In the genomic region with DNA sequence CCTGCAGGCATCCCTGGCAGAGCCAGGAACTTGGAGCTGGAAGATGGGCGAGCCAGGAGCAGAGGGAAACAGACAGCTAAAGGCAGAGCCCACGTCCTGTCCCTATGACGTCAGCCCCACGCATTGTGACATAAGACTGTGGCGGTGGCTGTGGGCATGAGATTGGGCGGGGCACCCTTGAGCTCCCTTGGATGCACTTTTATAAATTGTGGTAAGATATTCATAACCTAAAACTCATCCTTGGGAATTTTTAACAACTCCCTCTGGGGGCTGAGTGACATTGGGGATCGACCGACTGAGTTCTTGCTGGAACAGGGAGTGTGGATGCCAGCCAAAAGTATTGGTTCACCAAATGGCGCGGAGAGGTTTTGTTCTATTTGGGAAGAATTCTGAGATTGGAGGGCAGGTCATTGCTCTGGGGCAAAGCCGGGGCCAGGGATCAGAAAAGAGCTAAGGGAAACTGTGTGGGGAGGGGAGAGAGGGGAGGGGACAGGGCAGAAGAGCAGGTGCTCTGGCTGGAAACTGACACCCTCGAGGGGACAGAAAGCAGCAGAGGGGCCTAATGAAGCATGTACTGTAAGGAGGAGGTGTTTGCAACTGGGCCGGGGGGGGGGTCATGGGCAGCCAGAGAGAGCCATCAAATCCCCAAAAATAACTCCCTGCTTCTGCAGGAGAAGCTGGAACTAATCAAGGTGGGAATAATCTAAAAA, we compare ENCODE assay signal across 14 mouse cellular contexts. TPM values are rescaled to one million over a fixed set of nuclear protein-coding genes. Genes with fewer than 3 reads are reported as not detected.
DNase-seq lines count a peak whose midpoint lies in the region; ATAC-seq and TF ChIP-seq lines count a peak whose summit lies in the region.
"Had no signal": no experiment of that assay in that cellular context is flagged by ENCODE, and none has a peak within 500 bp of the region (broad histone marks: within the 10 kb centered on the region; RNA-seq: fewer than 3 reads in every experiment).

No protein-coding gene starts in this region.

- TF ChIP-seq CTCF in thymus, adult 2 months (IDR thresholded peaks at IDR 0.05; ENCODE audit: borderline replicate concordance, control insufficient read depth, extremely low read depth, insufficient read depth, low read length, poor library complexity): no peak

- no peak overlapping the region for H3K27ac ChIP-seq in thymus, adult 2 months (ENCODE audit: control insufficient read depth, insufficient read depth, low read length)
- H3K27ac ChIP-seq in intestine, embryonic 15.5 days: no peak overlapping the region
- H3K27ac ChIP-seq: macrophage; stomach, embryonic 15.5 days had no signal

- H3K9ac ChIP-seq in intestine, embryonic 15.5 days: no peak overlapping the region
- H3K9ac ChIP-seq: stomach, embryonic 15.5 days had no signal

- peak; percentile 71 to 83 for DNase-seq in frontal cortex, postnatal 36 days (ENCODE audit: low spot score in 2 of 2)
- DNase-seq in frontal cortex, postnatal 25 days (ENCODE audit: low spot score in 2 of 2): no peak
- DNase-seq in retina, postnatal 1 day: peak; percentile 51
- DNase-seq in retina, embryonic 14.5 days (ENCODE audit: low spot score): no peak
- DNase-seq in left cerebral cortex, adult 8-10 months (ENCODE audit: low spot score in 2 of 2): peak; percentile 39 to 71
- DNase-seq in thymus, adult 2 months: no peak
- DNase-seq in urinary bladder, postnatal 4 days (ENCODE audit: low spot score in 2 of 2): no peak
- DNase-seq: embryo, embryonic 11 days; heart, adult 11 months; kidney, adult 18-20 months; liver had no signal

- no peak for ATAC-seq in intestine, embryonic 15.5 days

- no peak overlapping the region for H3K4me2 ChIP-seq in intestine, embryonic 15.5 days (replicated peaks)
- H3K4me2 ChIP-seq: stomach, embryonic 15.5 days had no signal

- no peaks in the 10 kb centered on the region; the same call in 1 of the 2 replicates for H3K27me3 ChIP-seq in thymus, adult 2 months (ENCODE audit: control insufficient read depth, insufficient read depth, low read length)
- H3K27me3 ChIP-seq in intestine, embryonic 15.5 days (replicated peaks): peaks cover 3% of the 10 kb centered on the region; the same call in 1 of the 2 replicates
- H3K27me3 ChIP-seq: stomach, embryonic 15.5 days had no signal

- H3K9me3 ChIP-seq in intestine, embryonic 15.5 days: no peaks in the 10 kb centered on the region
- H3K9me3 ChIP-seq: stomach, embryonic 15.5 days had no signal

- H3K36me3 ChIP-seq in thymus, adult 2 months (ENCODE audit: control insufficient read depth, insufficient read depth, low read length): no peaks in the 10 kb centered on the region
- H3K36me3 ChIP-seq in intestine, embryonic 15.5 days: no peaks in the 10 kb centered on the region
- H3K36me3 ChIP-seq: stomach, embryonic 15.5 days had no signal

- H3K4me1 ChIP-seq in thymus, adult 2 months (replicated peaks; ENCODE audit: control insufficient read depth, insufficient read depth, low read length): no peaks in the 10 kb centered on the region
- no peaks in the 10 kb centered on the region for H3K4me1 ChIP-seq in intestine, embryonic 15.5 days (replicated peaks)
- H3K4me1 ChIP-seq: stomach, embryonic 15.5 days had no signal

- TF ChIP-seq POLR2A in thymus, adult 2 months (IDR thresholded peaks at IDR 0.05; ENCODE audit: control insufficient read depth, extremely low read depth, insufficient read depth, low read length, poor library complexity): no peak

- 50% methylated on average over 13 of the region's 13 CpGs for WGBS in thymus, adult 2 months
- WGBS in intestine, embryonic 15.5 days: 48% methylated on average over 13 of the region's 13 CpGs

- no peak overlapping the region for H3K4me3 ChIP-seq in thymus, adult 2 months (ENCODE audit: control insufficient read depth, insufficient read depth, low read length)
- no peak overlapping the region for H3K4me3 ChIP-seq in intestine, embryonic 15.5 days (replicated peaks)
- H3K4me3 ChIP-seq: stomach, embryonic 15.5 days had no signal

RNA-seq across cellular contexts. Expression of a gene that starts 14.6 kb away (rescaled TPM):
- total RNA-seq in left cerebral cortex, adult 8-10 months (2022): 10 to 100 TPM; 72.0 to 91.4 (median 77.3) TPM
- polyA plus RNA-seq in thymus, adult 2 months (2012; rRNA removed): 166 and 189 TPM in 2 replicates
- polyA plus RNA-seq in intestine, embryonic 15.5 days (2015; fragmentation: Nextera tagmentation; extraction: Ambion mirVana): 126 and 128 TPM in 2 replicates

RNA-seq across cellular contexts. Expression of a gene that starts 26.9 kb away (rescaled TPM):
- 100 to 1,000 TPM; 228 to 252 (median 243) TPM for total RNA-seq in left cerebral cortex, adult 8-10 months (2022)
- 0.50 and 0.58 TPM in 2 replicates for polyA plus RNA-seq in thymus, adult 2 months (2012; rRNA removed)
- 1.5 and 2.3 TPM in 2 replicates for polyA plus RNA-seq in intestine, embryonic 15.5 days (2015; fragmentation: Nextera tagmentation; extraction: Ambion mirVana)
- polyA plus RNA-seq: macrophage had no signal

RNA-seq across cellular contexts. Expression of a gene that starts 51.6 kb away (rescaled TPM):
- total RNA-seq in left cerebral cortex, adult 8-10 months (2022): 100 to 1,000 TPM; 216 to 259 (median 243) TPM
- polyA plus RNA-seq in thymus, adult 2 months (2012; rRNA removed): 178 and 224 TPM in 2 replicates
- polyA plus RNA-seq in intestine, embryonic 15.5 days (2015; fragmentation: Nextera tagmentation; extraction: Ambion mirVana): 119 and 120 TPM in 2 replicates

RNA-seq across cellular contexts. Expression of a gene that starts 58.4 kb away (rescaled TPM):
- 10 to 100 TPM; 40.4 to 43.6 (median 42.2) TPM for total RNA-seq in left cerebral cortex, adult 8-10 months (2022)
- polyA plus RNA-seq in thymus, adult 2 months (2012; rRNA removed): 11.6 and 12.5 TPM in 2 replicates
- 62.1 and 65.1 TPM in 2 replicates for polyA plus RNA-seq in intestine, embryonic 15.5 days (2015; fragmentation: Nextera tagmentation; extraction: Ambion mirVana)

Comparison
In these comparisons a context has a peak if more than half of its experiments do, and no peak if none do; other contexts are left out.
1. DNase-seq: peak in frontal cortex, postnatal 36 days (2 of 2), retina, postnatal 1 day (single experiment) and left cerebral cortex, adult 8-10 months (2 of 2); none in frontal cortex, postnatal 25 days (0 of 2), retina, embryonic 14.5 days (single experiment), thymus, adult 2 months (single experiment) and urinary bladder, postnatal 4 days (0 of 2).